Mouse (Mus musculus): ENCODE results near the gene Stk32c.

DNA sequence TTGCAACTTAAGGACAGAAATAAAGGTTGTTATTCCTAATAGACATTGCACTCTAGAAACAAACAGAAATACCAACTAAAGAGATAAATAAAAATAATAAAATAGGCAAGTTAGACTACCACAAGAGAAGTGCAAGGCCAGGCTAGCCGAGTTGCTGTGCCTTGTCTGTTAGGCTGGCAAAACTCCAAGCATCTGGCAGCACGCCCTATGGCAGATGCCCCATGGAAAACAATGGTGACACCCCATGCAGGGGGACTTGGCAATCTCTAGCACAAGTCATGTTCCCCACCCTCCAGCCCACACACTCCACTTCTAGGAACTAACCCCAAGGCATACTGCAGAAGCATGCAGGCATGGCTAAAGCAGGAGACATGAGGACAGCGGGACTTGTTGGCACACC lies 79.7 kb downstream of the Stk32c start:
- TF ChIP-seq GATA1 (IDR thresholded peaks at IDR 0.05; ENCODE audit: low read length) (no peak), TAL1 (IDR thresholded peaks at IDR 0.05; ENCODE audit: low read length) (no peak)
